Mouse (Mus musculus): ENCODE results near the gene Ak1. TPM values are rescaled to one million over a fixed set of nuclear protein-coding genes. Genes with fewer than 3 reads are reported as not detected.
A peak's percentile ranks its signal among the peaks of the same experiment; 100 is the strongest.

Gene Ak1
- polyA plus RNA-seq, 1 experiment from 2014 or later: 18.6 TPM

DNA sequence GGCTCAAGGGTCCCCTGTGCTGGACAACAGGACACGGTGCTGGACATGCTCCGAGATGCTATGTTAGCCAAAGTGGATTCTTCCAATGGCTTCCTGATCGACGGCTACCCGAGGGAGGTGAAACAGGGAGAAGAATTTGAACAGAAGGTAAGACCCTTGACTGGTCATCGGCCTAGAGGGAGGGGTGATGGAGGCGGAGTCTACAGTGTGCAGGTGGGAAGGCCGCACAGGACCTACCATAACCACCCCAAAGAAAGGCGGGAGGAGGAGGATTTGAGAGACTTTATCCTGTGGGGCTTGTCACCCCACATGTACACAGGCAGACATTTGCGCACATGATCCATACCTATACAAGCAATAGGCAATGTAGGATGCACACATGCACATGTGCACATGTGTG lies 9.5 kb downstream of the Ak1 start:
- H3K9ac ChIP-seq (ENCODE audit: low read depth, low read length): no peak overlapping the region
- no peaks in the 10 kb centered on the region for H3K36me3 ChIP-seq (ENCODE audit: control insufficient read depth, insufficient read depth, low read length)
- no peaks in the 10 kb centered on the region for H3K9me3 ChIP-seq (ENCODE audit: control insufficient read depth, low read length)
- H3K4me1 ChIP-seq (ENCODE audit: control insufficient read depth, insufficient read depth, low read length): peaks cover 27% of the 10 kb centered on the region
- no peak for ATAC-seq
- 90% methylated on average over 10 of the region's 10 CpGs for WGBS
- H3K4me3 ChIP-seq (ENCODE audit: low read length): no peak overlapping the region
- no peak overlapping the region for H3K27ac ChIP-seq (ENCODE audit: low read length)
- H3K27me3 ChIP-seq (replicated peaks; ENCODE audit: control insufficient read depth, insufficient read depth, low read length): no peaks in the 10 kb centered on the region
- no peak overlapping the region for H3K4me2 ChIP-seq (ENCODE audit: low read depth, low read length)

DNA sequence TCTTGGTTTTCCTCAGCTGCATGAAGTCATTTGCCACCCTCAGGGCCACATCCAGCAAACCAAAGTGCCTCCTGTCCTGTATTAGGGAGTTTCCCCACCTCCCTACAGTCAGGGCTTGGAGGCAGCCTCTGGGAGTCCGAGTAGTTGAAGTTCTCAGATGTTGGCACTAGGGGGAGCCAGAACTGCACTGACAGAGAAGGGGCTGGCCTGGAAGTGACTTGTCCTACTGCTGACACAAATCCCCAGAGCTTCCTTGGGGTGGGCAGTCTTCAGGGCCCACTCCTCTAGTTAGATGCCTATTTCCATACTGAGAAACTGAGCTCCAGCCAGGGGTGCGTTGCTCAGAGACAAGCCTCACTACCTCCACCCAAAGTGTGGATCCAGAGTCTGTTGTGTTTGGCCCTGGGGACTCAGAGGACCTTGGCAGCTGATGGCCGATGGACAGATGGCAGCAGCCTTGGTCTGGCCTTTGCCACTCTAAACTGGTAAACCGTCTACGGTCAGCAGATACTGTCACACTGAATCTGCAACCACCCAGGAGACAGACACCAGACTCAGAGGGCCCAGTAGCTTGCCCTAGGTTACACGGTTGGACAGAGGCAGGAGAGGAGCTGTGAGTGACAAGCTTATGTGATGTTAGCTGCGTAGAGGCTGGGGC lies 10.3 kb downstream of the Ak1 start:
- Histone ChIP-seq H3K4me1 (ENCODE audit: control insufficient read depth, insufficient read depth, low read length) (peaks cover 19% of the 10 kb centered on the region), H3K9ac (ENCODE audit: low read depth, low read length) (no peak overlapping the region), H3K27me3 (replicated peaks; ENCODE audit: control insufficient read depth, insufficient read depth, low read length) (no peaks in the 10 kb centered on the region), H3K4me3 (ENCODE audit: low read length) (no peak overlapping the region), H3K27ac (ENCODE audit: low read length) (no peak overlapping the region), H3K4me2 (ENCODE audit: low read depth, low read length) (no peak overlapping the region), H3K9me3 (ENCODE audit: control insufficient read depth, low read length) (no peaks in the 10 kb centered on the region), H3K36me3 (ENCODE audit: control insufficient read depth, insufficient read depth, low read length) (no peaks in the 10 kb centered on the region)
- ATAC-seq: peak; percentile 55
- 49% methylated on average over 7 of the region's 7 CpGs for WGBS

DNA sequence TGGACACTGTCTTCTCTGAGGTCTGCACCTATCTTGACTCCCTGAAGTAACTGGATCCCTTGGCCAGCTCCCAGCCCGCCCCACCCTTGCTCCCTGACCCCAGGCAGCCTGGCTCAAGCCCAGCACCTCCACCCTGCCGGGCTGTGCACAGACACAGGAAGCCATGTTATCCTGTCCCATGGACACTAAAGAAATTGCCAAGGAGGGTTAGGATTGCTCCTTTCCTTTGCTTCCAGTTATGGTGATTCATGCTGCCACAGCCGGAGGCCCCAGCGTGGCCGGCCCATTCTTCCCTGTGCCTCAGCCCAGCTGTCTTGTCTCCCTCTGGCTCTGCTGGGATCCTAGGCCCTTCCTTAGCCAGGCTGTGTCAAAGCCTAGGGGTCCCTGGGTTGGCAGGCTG lies 12.1 kb downstream of the Ak1 start:
- no peak for ATAC-seq
- WGBS: 64% methylated on average over 5 of the region's 5 CpGs
- no peak overlapping the region for H3K27ac ChIP-seq (ENCODE audit: low read length)

DNA sequence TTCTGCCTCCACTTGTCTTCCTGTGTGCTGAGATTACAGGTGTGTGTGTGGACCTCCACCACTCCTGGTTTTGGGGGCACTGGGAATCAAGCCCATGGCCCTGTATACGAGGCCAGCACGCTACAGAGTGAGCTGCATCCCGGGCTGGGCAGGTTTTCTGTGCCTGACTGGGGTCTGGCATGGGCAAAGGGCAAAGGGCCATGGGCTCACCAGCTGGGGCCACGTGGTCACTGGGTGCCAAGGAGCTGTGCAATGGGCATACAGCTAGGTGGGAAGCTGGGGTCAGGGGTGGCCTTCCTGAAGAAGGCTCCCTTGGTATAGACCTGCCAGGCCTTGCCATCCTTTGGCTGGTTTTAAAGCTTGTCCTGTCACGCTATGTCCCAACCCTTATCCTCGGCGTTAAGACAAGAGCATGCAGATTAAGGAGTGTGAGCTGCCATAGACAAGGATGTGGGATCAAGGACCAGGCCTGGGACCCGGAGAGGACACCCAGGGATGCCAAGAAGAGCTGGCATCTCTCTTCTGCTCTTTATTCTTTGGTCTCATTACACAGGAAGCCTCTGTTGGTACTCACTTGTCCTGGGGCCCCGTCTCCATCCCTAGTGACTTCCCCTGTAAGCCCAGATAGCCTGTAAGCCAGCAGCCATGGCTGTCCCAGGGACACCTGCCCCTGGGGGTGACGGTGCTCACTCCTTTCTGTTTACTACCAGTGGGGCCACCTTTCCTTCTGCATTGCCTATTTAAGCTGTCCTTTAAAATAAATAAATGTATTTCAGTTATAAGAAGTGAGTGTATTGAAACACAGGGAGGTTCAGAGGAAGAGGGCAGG lies 12.9 kb downstream of the Ak1 start:
- peak overlapping the region; percentile 24; the same call in 1 of the 2 replicates for H3K27ac ChIP-seq (ENCODE audit: low read length)
- H3K9ac ChIP-seq (ENCODE audit: low read depth, low read length): 0 out of 2 replicates have a peak overlapping the region, but pooled peaks have one; percentile 0
- no peaks in the 10 kb centered on the region for H3K27me3 ChIP-seq (replicated peaks; ENCODE audit: control insufficient read depth, insufficient read depth, low read length)
- H3K4me3 ChIP-seq (ENCODE audit: low read length): no peak overlapping the region
- 85% methylated on average over 10 of the region's 10 CpGs for WGBS
- peaks cover 9% of the 10 kb centered on the region for H3K4me1 ChIP-seq (ENCODE audit: control insufficient read depth, insufficient read depth, low read length)
- H3K4me2 ChIP-seq (ENCODE audit: low read depth, low read length): no peak overlapping the region
- no peaks in the 10 kb centered on the region for H3K9me3 ChIP-seq (ENCODE audit: control insufficient read depth, low read length)
- no peaks in the 10 kb centered on the region for H3K36me3 ChIP-seq (ENCODE audit: control insufficient read depth, insufficient read depth, low read length)
- ATAC-seq: no peak

More for the DNA sequence above, 12.1 kb downstream of the Ak1 start:
- Histone ChIP-seq H3K4me3 (ENCODE audit: low read length) (no peak overlapping the region), H3K9ac (ENCODE audit: low read depth, low read length) (no peak overlapping the region), H3K4me2 (ENCODE audit: low read depth, low read length) (no peak overlapping the region), H3K9me3 (ENCODE audit: control insufficient read depth, low read length) (no peaks in the 10 kb centered on the region), H3K36me3 (ENCODE audit: control insufficient read depth, insufficient read depth, low read length) (no peaks in the 10 kb centered on the region), H3K27me3 (replicated peaks; ENCODE audit: control insufficient read depth, insufficient read depth, low read length) (no peaks in the 10 kb centered on the region), H3K4me1 (ENCODE audit: control insufficient read depth, insufficient read depth, low read length) (peaks cover 12% of the 10 kb centered on the region)

DNA sequence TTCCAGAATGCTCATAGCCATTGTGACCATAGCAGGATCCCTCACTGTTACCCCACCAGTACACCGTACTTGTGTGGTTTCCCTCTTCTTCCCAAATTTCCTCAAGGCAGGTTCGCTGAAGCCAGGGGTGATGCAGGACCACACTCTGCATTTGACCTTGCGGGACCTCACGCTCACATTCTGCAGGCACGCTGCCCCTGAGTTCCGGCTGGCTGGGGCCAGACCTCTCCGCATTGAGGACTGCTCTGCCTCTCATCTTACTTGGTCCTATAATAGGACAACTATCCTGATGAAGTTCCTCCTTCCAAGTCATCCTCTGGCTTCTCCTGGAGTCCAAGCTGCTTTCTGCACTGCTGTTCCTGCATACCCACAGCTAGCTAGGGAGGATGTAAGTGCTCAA lies 15.1 kb downstream of the Ak1 start:
- no peak overlapping the region for H3K4me3 ChIP-seq (ENCODE audit: low read length)
- ATAC-seq: no peak
- H3K4me1 ChIP-seq (ENCODE audit: control insufficient read depth, insufficient read depth, low read length): peaks cover 9% of the 10 kb centered on the region
- no peaks in the 10 kb centered on the region for H3K27me3 ChIP-seq (replicated peaks; ENCODE audit: control insufficient read depth, insufficient read depth, low read length)
- H3K9ac ChIP-seq (ENCODE audit: low read depth, low read length): no peak overlapping the region
- no peaks in the 10 kb centered on the region for H3K9me3 ChIP-seq (ENCODE audit: control insufficient read depth, low read length)
- 78% methylated on average over 7 of the region's 7 CpGs for WGBS
- no peaks in the 10 kb centered on the region for H3K36me3 ChIP-seq (ENCODE audit: control insufficient read depth, insufficient read depth, low read length)
- H3K27ac ChIP-seq (ENCODE audit: low read length): 0 out of 2 replicates have a peak overlapping the region, but pooled peaks have one; percentile 9
- no peak overlapping the region for H3K4me2 ChIP-seq (ENCODE audit: low read depth, low read length)

DNA sequence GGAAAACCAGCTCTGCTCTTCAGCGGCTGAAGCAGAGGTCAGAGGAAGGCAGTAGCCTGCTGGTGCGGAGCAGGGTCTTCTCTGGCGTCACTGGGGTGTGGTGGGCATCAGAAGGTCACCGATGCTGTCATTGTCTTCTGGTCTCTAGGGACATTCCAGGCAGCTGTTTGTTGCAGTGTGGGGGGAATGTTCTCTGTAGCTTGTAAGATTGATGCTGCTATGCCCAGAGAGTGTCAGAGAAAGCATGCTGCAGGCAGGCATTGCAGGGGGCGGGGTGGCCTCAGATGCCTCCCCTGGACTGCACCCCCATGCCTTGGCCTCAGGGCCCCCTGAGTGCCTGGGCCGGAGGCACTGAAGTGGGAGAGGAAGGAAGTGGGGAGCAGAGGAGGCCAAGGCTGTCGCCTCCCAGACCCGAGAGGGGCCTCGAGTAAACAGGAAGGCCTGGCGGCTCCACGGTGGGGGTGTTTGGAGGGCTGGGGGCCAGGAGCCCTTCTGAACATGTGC lies 16.3 kb downstream of the Ak1 start:
- Histone ChIP-seq H3K27me3 (replicated peaks; ENCODE audit: control insufficient read depth, insufficient read depth, low read length) (no peaks in the 10 kb centered on the region), H3K4me2 (ENCODE audit: low read depth, low read length) (no peak overlapping the region), H3K4me1 (ENCODE audit: control insufficient read depth, insufficient read depth, low read length) (peaks cover 9% of the 10 kb centered on the region), H3K36me3 (ENCODE audit: control insufficient read depth, insufficient read depth, low read length) (no peaks in the 10 kb centered on the region), H3K27ac (ENCODE audit: low read length) (peak overlapping the region; percentile 54), H3K4me3 (ENCODE audit: low read length) (no peak overlapping the region), H3K9me3 (ENCODE audit: control insufficient read depth, low read length) (no peaks in the 10 kb centered on the region), H3K9ac (ENCODE audit: low read depth, low read length) (peak overlapping the region; percentile 44)
- 17% methylated on average over 11 of the region's 11 CpGs for WGBS
- peak; percentile 81 for ATAC-seq

DNA sequence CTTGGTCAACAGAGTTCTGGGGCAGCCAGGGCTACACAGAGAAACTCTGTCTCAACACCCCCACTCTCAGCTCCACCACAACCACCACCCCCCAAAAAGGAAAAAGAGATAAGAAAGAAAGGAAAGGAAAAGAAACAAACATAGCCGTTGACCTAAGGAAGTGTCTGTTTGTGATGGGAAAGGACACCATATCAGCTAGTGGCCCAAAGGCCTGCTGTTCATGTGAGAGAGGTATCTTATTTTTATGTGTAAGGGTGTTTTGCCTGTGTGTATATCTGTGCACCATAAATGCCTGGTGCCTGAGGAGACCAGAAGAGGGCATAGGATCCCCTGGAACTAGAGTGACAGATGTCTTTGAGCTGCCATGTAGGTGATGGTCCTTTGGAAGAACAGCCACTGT lies 18.1 kb downstream of the Ak1 start:
- Histone ChIP-seq H3K27ac (ENCODE audit: low read length) (no peak overlapping the region), H3K36me3 (ENCODE audit: control insufficient read depth, insufficient read depth, low read length) (no peaks in the 10 kb centered on the region), H3K9me3 (ENCODE audit: control insufficient read depth, low read length) (no peaks in the 10 kb centered on the region), H3K4me2 (ENCODE audit: low read depth, low read length) (no peak overlapping the region), H3K4me3 (ENCODE audit: low read length) (no peak overlapping the region), H3K4me1 (ENCODE audit: control insufficient read depth, insufficient read depth, low read length) (peaks cover 9% of the 10 kb centered on the region), H3K9ac (ENCODE audit: low read depth, low read length) (no peak overlapping the region), H3K27me3 (replicated peaks; ENCODE audit: control insufficient read depth, insufficient read depth, low read length) (no peaks in the 10 kb centered on the region)
- WGBS: 59% methylated on average over 1 of the region's 1 CpGs
- ATAC-seq: no peak

DNA sequence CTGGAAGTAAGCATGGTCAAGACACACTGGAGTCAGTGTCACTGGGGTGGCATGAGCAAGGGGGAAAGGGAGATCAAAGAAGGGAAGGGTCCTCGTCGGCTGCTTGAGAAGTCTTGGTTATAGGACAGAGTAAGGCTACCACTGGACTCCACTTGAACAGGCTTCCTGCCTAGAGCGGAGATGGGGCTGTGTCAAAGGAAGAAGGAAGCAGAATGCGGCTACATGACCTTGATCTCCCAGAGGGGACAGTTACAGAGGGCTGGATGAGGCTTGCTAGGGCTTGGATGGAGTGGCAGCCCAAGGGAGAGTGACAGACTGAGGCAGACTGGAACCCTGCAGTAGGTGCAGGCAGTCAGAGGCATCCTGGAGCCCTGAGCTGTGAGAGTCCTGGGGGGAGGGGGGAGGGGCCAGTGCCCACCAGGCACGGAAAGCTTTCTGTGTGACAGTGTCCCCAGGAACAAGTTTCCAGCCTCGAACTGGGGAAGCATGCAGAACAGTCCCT lies 19.0 kb downstream of the Ak1 start:
- Histone ChIP-seq H3K9me3 (ENCODE audit: control insufficient read depth, low read length) (no peaks in the 10 kb centered on the region), H3K4me1 (ENCODE audit: control insufficient read depth, insufficient read depth, low read length) (peaks cover 16% of the 10 kb centered on the region), H3K27ac (ENCODE audit: low read length) (no peak overlapping the region), H3K4me2 (ENCODE audit: low read depth, low read length) (no peak overlapping the region), H3K9ac (ENCODE audit: low read depth, low read length) (no peak overlapping the region), H3K4me3 (ENCODE audit: low read length) (no peak overlapping the region), H3K36me3 (ENCODE audit: control insufficient read depth, insufficient read depth, low read length) (no peaks in the 10 kb centered on the region), H3K27me3 (replicated peaks; ENCODE audit: control insufficient read depth, insufficient read depth, low read length) (no peaks in the 10 kb centered on the region)
- no peak for ATAC-seq
- WGBS: 56% methylated on average over 6 of the region's 6 CpGs

DNA sequence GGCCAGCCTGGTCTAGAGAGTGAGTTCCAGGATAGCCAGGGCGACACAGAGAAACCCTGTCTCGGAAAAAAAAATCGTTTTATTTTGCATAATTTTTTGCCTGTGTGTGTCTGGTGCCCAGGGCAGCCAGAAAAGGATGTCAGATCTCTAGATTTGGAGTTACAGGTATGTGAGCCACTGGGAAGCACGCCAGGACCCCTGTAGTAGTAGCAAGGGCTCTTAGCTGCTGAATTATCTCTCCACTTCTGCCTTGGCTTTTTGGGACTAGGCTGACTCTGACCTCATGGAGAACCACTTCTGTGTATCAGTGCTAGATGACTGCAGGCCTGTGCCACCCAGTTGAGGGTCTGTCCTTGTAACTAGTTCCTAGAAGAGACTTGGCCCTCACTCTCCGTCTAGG lies 20.3 kb downstream of the Ak1 start:
- H3K27me3 ChIP-seq (replicated peaks; ENCODE audit: control insufficient read depth, insufficient read depth, low read length): no peaks in the 10 kb centered on the region
- no peak overlapping the region for H3K9ac ChIP-seq (ENCODE audit: low read depth, low read length)
- H3K4me3 ChIP-seq (ENCODE audit: low read length): no peak overlapping the region
- ATAC-seq: no peak
- H3K9me3 ChIP-seq (ENCODE audit: control insufficient read depth, low read length): no peaks in the 10 kb centered on the region
- H3K27ac ChIP-seq (ENCODE audit: low read length): no peak overlapping the region
- H3K36me3 ChIP-seq (ENCODE audit: control insufficient read depth, insufficient read depth, low read length): no peaks in the 10 kb centered on the region
- WGBS: 87% methylated on average over 5 of the region's 5 CpGs
- peaks cover 18% of the 10 kb centered on the region for H3K4me1 ChIP-seq (ENCODE audit: control insufficient read depth, insufficient read depth, low read length)
- H3K4me2 ChIP-seq (ENCODE audit: low read depth, low read length): no peak overlapping the region

Data from intestine, embryonic 16.5 days (tissue).